Mouse (Mus musculus) E14TG2a.4 (cell line): ENCODE data around the gene Efhd2.

ENCODE experiments used
- CTCF ChIP-seq: conservative IDR thresholded peaks from 2 replicates; pipeline ENCODE4 v1.5.1; 2014; ENCODE audit warnings: low read length
- NANOG ChIP-seq: IDR thresholded peaks from 2 replicates; pipeline ENCODE4 v1.6.1; 2014; ENCODE audit warnings: borderline replicate concordance, low read length, mixed read lengths

GRCm38 (mm10) chr4:141901711-141902478 is 27.2 kb upstream of the Efhd2 start:
- TF ChIP-seq CTCF (no peak), NANOG (no peak)
